Mouse (Mus musculus) midbrain, embryonic 11.5 days (tissue): ENCODE data around the gene Srgn. TPM values are rescaled to one million over a fixed set of nuclear protein-coding genes. Genes with fewer than 3 reads are reported as not detected.

Source experiments
- polyA plus RNA-seq: library from polyadenylated mRNA; unstranded; fragments of >200 nt; fragmentation: Nextera tagmentation; extraction: Ambion mirVana; gene quantifications from 2 replicates; pipeline ENCODE4 v1.2.1, GENCODE M21; 2014

Gene Srgn
- polyA plus RNA-seq, 1 experiment from 2014 or later: 6.6 TPM

Other genes with a start within 250 kb of the Srgn start
- 19.3 and 23.4 TPM in 2 replicates for gene Hk1, start 147.5 kb downstream of the Srgn start, polyA plus RNA-seq
- gene Hkdc1, start 105.0 kb downstream of the Srgn start, polyA plus RNA-seq: 0.07 and 0.11 TPM in 2 replicates
- 1.2 and 1.7 TPM in 2 replicates for gene 4930507D05Rik, start 78.0 kb downstream of the Srgn start, polyA plus RNA-seq
- gene Supv3l1, start 77.7 kb downstream of the Srgn start, polyA plus RNA-seq: 29.1 and 31.6 TPM in 2 replicates
- 107 and 117 TPM in 2 replicates for gene Vps26a, start 40.6 kb downstream of the Srgn start, polyA plus RNA-seq
- gene Kif1bp, start 51.0 kb upstream of the Srgn start, polyA plus RNA-seq: 56.2 and 61.1 TPM in 2 replicates
- 37.5 and 39.2 TPM in 2 replicates for gene Ddx21, start 74.8 kb upstream of the Srgn start, polyA plus RNA-seq
- gene Ddx50, start 123.8 kb upstream of the Srgn start, polyA plus RNA-seq: 127 and 143 TPM in 2 replicates
- gene Stox1, start 198.7 kb upstream of the Srgn start, polyA plus RNA-seq: 2.4 and 2.5 TPM in 2 replicates